Mouse (Mus musculus): ENCODE data around the gene Pigx. TPM values are rescaled to one million over a fixed set of nuclear protein-coding genes. Genes with fewer than 3 reads are reported as not detected.
"Not testable (repeated sequence)": the region's sequence is repeated elsewhere in the genome, so short reads cannot be mapped to it uniquely, and the experiment has no call there.

The Pigx gene
- total RNA-seq, 2 experiments from 2014 or later = 12.3 to 12.9 TPM

- intact Hi-C loops (cut with DNase I; ENCODE audit: low total_unique reads) = loop anchor here (10.0 kb wide), 1 partner anchor 391 kb away; no protein-coding TSS in a partner anchor
- DNase-seq = peak; percentile 44
Measured at GRCm38 (mm10) chr16:32113541-32114218, 14.1 kb upstream of the Pigx start.

- intact Hi-C loops (cut with DNase I; ENCODE audit: low total_unique reads) = loop anchor here (10.0 kb wide), 1 partner anchor 394 kb away; no protein-coding TSS in a partner anchor
- no peak for DNase-seq
Measured at GRCm38 (mm10) chr16:32110951-32111699, 11.6 kb upstream of the Pigx start.

GRCm38 (mm10) chr16:32108578-32108977 is 9.0 kb upstream of the Pigx start:
- DNase-seq = no peak
- intact Hi-C loops (cut with DNase I; ENCODE audit: low total_unique reads) = no loop called here

- intact Hi-C loops (cut with DNase I; ENCODE audit: low total_unique reads) = no loop called here
- DNase-seq = no peak
Measured at GRCm38 (mm10) chr16:32108170-32108569, 8.6 kb upstream of the Pigx start.

- intact Hi-C loops (cut with DNase I; ENCODE audit: low total_unique reads) = no loop called here
- DNase-seq = no peak
Measured at GRCm38 (mm10) chr16:32107342-32108045, 8.0 kb upstream of the Pigx start.

GRCm38 (mm10) chr16:32105698-32106097 is 6.2 kb upstream of the Pigx start:
- DNase-seq = no peak
- intact Hi-C loops (cut with DNase I; ENCODE audit: low total_unique reads) = no loop called here

- DNase-seq = no peak
- intact Hi-C loops (cut with DNase I; ENCODE audit: low total_unique reads) = no loop called here
Measured at GRCm38 (mm10) chr16:32102295-32102694, 2.8 kb upstream of the Pigx start.

- intact Hi-C loops (cut with DNase I; ENCODE audit: low total_unique reads) = no loop called here
- no peak for DNase-seq
Measured at GRCm38 (mm10) chr16:32098897-32099637, 473 bp downstream of the Pigx start.

- DNase-seq; intact Hi-C loops (cut with DNase I; ENCODE audit: low total_unique reads): not testable (repeated sequence)
Measured at GRCm38 (mm10) chr16:32097757-32098156, 1.8 kb downstream of the Pigx start.

GRCm38 (mm10) chr16:32091466-32091865 is 8.1 kb downstream of the Pigx start:
- no peak for DNase-seq
- intact Hi-C loops (cut with DNase I; ENCODE audit: low total_unique reads) = no loop called here

- no peak for DNase-seq
- intact Hi-C loops (cut with DNase I; ENCODE audit: low total_unique reads) = no loop called here
Measured at GRCm38 (mm10) chr16:32087629-32088443, 11.7 kb downstream of the Pigx start.

- peak; percentile 89 for DNase-seq
- intact Hi-C loops (cut with DNase I; ENCODE audit: low total_unique reads) = no loop called here
Measured at GRCm38 (mm10) chr16:32078991-32079511, 20.5 kb downstream of the Pigx start, which contains the start of gene Pak2. Gene Pak2, minus strand, starts transcription at chr16:32079342.

GRCm38 (mm10) chr16:32078408-32078990 is 21.0 kb downstream of the Pigx start:
- DNase-seq = no peak
- intact Hi-C loops (cut with DNase I; ENCODE audit: low total_unique reads) = no loop called here

- no peak for DNase-seq
- intact Hi-C loops (cut with DNase I; ENCODE audit: low total_unique reads) = no loop called here
Measured at GRCm38 (mm10) chr16:32077648-32078407, 21.7 kb downstream of the Pigx start.

- intact Hi-C loops (cut with DNase I; ENCODE audit: low total_unique reads) = no loop called here
- DNase-seq = no peak
Measured at GRCm38 (mm10) chr16:32076406-32076805, 23.1 kb downstream of the Pigx start.

- DNase-seq = no peak
- intact Hi-C loops (cut with DNase I; ENCODE audit: low total_unique reads) = no loop called here
Measured at GRCm38 (mm10) chr16:32075762-32076161, 23.8 kb downstream of the Pigx start.

- intact Hi-C loops (cut with DNase I; ENCODE audit: low total_unique reads); DNase-seq: not testable (repeated sequence)
Measured at GRCm38 (mm10) chr16:32070070-32070469, 29.5 kb downstream of the Pigx start.

All from gastrocnemius, postnatal 14 days (tissue).